Mouse (Mus musculus) embryo, embryonic 11.5 days (tissue): ENCODE results near the gene Iqch.

Source experiments
- DNase-seq: peaks from one replicate; pipeline ENCODE4 v3.0.0-alpha.2; 2012; ENCODE audit warnings: low read depth, low spot score

The Iqch gene

DNA sequence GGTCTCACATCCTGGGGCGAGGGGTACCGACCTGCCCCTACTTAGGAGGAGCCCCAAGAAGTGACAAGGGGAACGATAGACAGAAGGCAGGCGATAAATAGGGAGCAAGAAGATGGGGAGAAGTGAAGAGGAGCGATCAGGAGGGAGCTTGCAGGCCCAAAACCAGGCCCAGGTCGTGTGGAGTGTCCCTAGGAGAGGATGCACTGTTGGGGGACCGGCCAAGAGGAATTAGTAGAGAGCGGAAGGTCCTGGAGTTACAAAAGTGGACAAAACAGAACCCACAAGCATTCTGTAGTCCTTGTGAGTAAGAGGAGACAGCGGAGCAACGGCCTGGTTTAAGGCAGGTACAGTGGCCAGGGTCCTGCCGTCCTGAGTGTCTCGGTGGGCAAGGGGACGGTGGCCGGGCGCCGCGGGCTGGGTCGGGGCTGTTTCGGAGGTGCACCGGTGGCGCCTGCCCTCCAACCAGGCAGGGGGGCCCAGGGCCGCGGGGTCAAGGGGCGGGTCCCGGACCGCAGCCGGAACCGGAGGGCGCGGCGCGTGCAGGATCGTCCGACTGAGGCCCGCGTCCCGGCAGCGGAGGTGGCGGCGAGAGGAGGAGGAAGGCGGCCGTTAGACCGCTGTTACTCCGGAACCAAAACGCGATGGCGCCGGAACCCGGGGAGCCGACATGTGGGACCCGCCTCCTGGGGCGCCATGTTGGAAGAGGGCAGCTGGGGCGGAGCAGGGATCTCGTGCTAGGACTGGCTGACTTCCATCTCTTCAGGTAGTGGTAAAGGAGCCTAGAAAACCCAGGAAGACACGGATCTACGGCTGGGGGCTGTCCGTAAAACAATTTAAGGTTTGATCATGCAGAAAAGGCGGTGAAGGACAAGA, 224.8 kb downstream of the Iqch start, which contains the start of gene Map2k5:
TSS of gene Map2k5 (minus strand) at position 633 of the 873 bp plus-strand sequence.
- DNase-seq = peak; percentile 75

DNA sequence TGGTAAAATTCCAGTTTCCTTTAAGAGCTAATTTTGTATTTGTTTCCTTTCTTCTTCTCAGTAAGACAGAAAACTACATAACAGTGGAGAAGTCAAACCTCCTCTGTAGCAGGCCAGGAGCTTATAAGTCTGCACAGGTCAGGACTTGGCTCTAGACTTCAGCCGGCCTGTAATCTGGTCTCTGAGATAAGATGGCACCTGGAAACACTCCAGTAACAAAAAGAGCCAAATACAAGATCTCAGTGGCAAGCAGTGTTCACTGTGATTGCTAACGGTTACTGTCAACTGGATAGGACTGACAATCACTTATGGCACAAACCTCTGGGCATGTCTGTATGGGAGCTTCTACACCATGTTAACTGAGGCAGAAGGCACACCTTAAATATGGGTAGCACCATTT, 229.0 kb downstream of the Iqch start:
- DNase-seq = no peak

DNA sequence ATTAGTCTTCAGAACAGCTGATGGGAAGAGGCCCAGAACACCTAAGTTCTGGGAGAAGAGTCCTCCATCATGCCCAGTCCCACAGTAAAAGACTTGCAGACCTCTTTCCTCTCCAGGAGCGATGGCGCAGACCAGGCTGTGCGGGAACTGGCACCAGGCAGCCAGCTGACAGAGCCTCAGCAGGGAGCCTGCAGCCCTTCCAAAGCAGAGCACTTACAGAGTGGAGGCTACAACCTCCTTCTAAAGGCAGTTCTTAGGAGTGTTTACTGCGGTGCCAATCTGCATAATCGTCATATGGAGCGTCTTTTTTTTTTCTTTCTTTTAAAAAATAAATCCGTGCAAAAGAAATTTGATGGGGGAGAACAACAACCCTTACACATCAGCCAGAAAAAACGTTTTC, 229.8 kb downstream of the Iqch start:
- DNase-seq = no peak
